Mouse (Mus musculus) MEL (cell line): ENCODE results near the gene Stk25.

Experiments
- CHD1 ChIP-seq: IDR thresholded peaks from 2 replicates; pipeline ENCODE4 v1.6.1; 2012; ENCODE audit warnings: low read depth, mild to moderate bottlenecking, inconsistent platforms, low read length, improper control_type of control experiment
- CTCF ChIP-seq, 3 experiments: IDR thresholded peaks in 2 of 3; conservative IDR thresholded peaks in 1 of 3; 2 replicates each; pipeline ENCODE4 v1.5.1; 2011 to 2012; ENCODE audit warnings: low read length in 3 of 3, low read depth in 2 of 3, mild to moderate bottlenecking in 2 of 3, improper control_type of control experiment in 1 of 3, inconsistent platforms in 1 of 3, mixed read lengths in 1 of 3, moderate library complexity in 1 of 3; ENCODE audit not compliant: control insufficient read depth in 1 of 3, insufficient read depth in 1 of 3, poor library complexity in 1 of 3, severe bottlenecking in 1 of 3
- MAZ ChIP-seq: IDR thresholded peaks from 2 replicates; pipeline ENCODE4 v1.6.1; 2012; ENCODE audit warnings: low read depth, mild to moderate bottlenecking, inconsistent platforms, low read length, improper control_type of control experiment
- POLR2A ChIP-seq, 2 experiments: IDR thresholded peaks; 2 replicates each; pipeline ENCODE4 v1.6.1; 2011 to 2012; ENCODE audit warnings: low read length in 2 of 2, mild to moderate bottlenecking in 2 of 2, control low read depth in 1 of 2, improper control_type of control experiment in 1 of 2, low read depth in 1 of 2, moderate library complexity in 1 of 2; ENCODE audit not compliant: control insufficient read depth in 1 of 2, insufficient read depth in 1 of 2, poor library complexity in 1 of 2
- SIN3A ChIP-seq: IDR thresholded peaks from 2 replicates; pipeline ENCODE4 v1.6.1; 2012; ENCODE audit warnings: low read length, improper control_type of control experiment, inconsistent platforms
- TCF12 ChIP-seq: IDR thresholded peaks from 2 replicates; pipeline ENCODE4 v1.6.1; 2014; ENCODE audit warnings: low read depth, mild to moderate bottlenecking, inconsistent platforms, low read length, improper control_type of control experiment, moderate library complexity
- UBTF ChIP-seq: IDR thresholded peaks from 2 replicates; pipeline ENCODE4 v1.6.1; 2012; ENCODE audit warnings: low read depth, mild to moderate bottlenecking, inconsistent platforms, low read length, improper control_type of control experiment, moderate library complexity, borderline replicate concordance; ENCODE audit not compliant: insufficient read depth
- ZC3H11A ChIP-seq: IDR thresholded peaks from 2 replicates; pipeline ENCODE4 v1.6.1; 2012; ENCODE audit warnings: low read depth, mild to moderate bottlenecking, inconsistent platforms, low read length, improper control_type of control experiment

GRCm38 (mm10) chr1:93577066-93577465, 81.4 kb downstream of the Stk25 start:
- TF ChIP-seq TCF12 (no peak), SIN3A (no peak), CHD1 (no peak), CTCF (IDR thresholded peaks at IDR 0.05 in 2 of 3, conservative IDR thresholded peaks at IDR 0.05 in 1 of 3; ENCODE audit: control insufficient read depth in 1 of 3, insufficient read depth in 1 of 3, low read depth in 2 of 3, low read length in 3 of 3, poor library complexity in 1 of 3, severe bottlenecking in 1 of 3) (no peak), MAZ (no peak), UBTF (no peak), ZC3H11A (no peak), POLR2A (IDR thresholded peaks at IDR 0.05; ENCODE audit: control insufficient read depth in 1 of 2, insufficient read depth in 1 of 2, low read depth in 1 of 2, low read length in 2 of 2, poor library complexity in 1 of 2) (no peak)
